Comparison of ENCODE assay signal across 28 mouse cellular contexts in genomic region chr10:82823779-82824177, GRCm38 (mm10). TPM values are rescaled to one million over a fixed set of nuclear protein-coding genes. Genes with fewer than 3 reads are reported as not detected.
"Had no signal": no experiment of that assay in that cellular context is flagged by ENCODE, and none has a peak within 500 bp of the region (broad histone marks: within the 10 kb centered on the region; RNA-seq: fewer than 3 reads in every experiment).

No protein-coding gene starts in this region.

- H3K27ac ChIP-seq: gastrocnemius, adult 2 months; heart, adult 2 months; heart, embryonic 13.5 days; heart, embryonic 15.5 days; hindbrain, embryonic 10.5 days; hindbrain, embryonic 12.5 days; hindbrain, embryonic 15.5 days; hindbrain, postnatal 0 days; kidney, embryonic 15.5 days; kidney, postnatal 0 days; limb, embryonic 12.5 days; limb, embryonic 15.5 days; liver, embryonic 13.5 days; liver, embryonic 15.5 days had no signal

- ATAC-seq: hindbrain, postnatal 0 days; intestine, embryonic 16.5 days; liver, postnatal 0 days had no signal

- H3K27me3 ChIP-seq: heart, embryonic 13.5 days; heart, embryonic 15.5 days; hindbrain, embryonic 12.5 days; hindbrain, embryonic 15.5 days; kidney, embryonic 15.5 days; limb, embryonic 15.5 days; liver, embryonic 13.5 days; liver, embryonic 15.5 days had no signal

- H3K4me1 ChIP-seq: heart, embryonic 13.5 days; heart, embryonic 15.5 days; hindbrain, embryonic 10.5 days; kidney, embryonic 15.5 days; liver, embryonic 13.5 days; liver, embryonic 15.5 days had no signal

- H3K9me3 ChIP-seq: heart, embryonic 13.5 days; heart, embryonic 15.5 days; hindbrain, embryonic 10.5 days; hindbrain, embryonic 12.5 days; hindbrain, embryonic 15.5 days; kidney, embryonic 15.5 days; limb, embryonic 12.5 days; limb, embryonic 15.5 days; liver, embryonic 13.5 days; liver, embryonic 15.5 days had no signal

- H3K4me3 ChIP-seq: gastrocnemius, adult 2 months; heart, adult 2 months; heart, embryonic 15.5 days; hindbrain, embryonic 10.5 days; hindbrain, embryonic 12.5 days; hindbrain, embryonic 15.5 days; kidney, embryonic 15.5 days; limb, embryonic 12.5 days; limb, embryonic 15.5 days; liver, embryonic 13.5 days; liver, embryonic 15.5 days had no signal

- DNase-seq: gastrocnemius, adult 2 months; gastrocnemius, postnatal 10 days; gastrocnemius, postnatal 25 days; heart, adult 2 months; heart, postnatal 14 days; heart, postnatal 4 days; kidney, adult 11 months; kidney, adult 2 months; kidney, adult 9 months; kidney, postnatal 14 days; kidney, postnatal 36 days; layer of hippocampus, adult 9-11 months; layer of hippocampus, postnatal 36 days; left cerebral cortex, postnatal 4 days; liver, embryonic 13.5 days; liver, postnatal 0 days had no signal

- H3K36me3 ChIP-seq: heart, embryonic 13.5 days; heart, embryonic 15.5 days; hindbrain, embryonic 10.5 days; hindbrain, embryonic 12.5 days; hindbrain, embryonic 15.5 days; kidney, embryonic 15.5 days; limb, embryonic 12.5 days; limb, embryonic 15.5 days; liver, embryonic 13.5 days; liver, embryonic 15.5 days had no signal

- H3K4me2 ChIP-seq: heart, embryonic 15.5 days; hindbrain, embryonic 12.5 days; hindbrain, embryonic 15.5 days; kidney, embryonic 15.5 days; limb, embryonic 12.5 days; limb, embryonic 15.5 days; liver, embryonic 13.5 days; liver, embryonic 15.5 days had no signal

- H3K9ac ChIP-seq: heart, embryonic 13.5 days; heart, embryonic 15.5 days; hindbrain, embryonic 12.5 days; hindbrain, embryonic 15.5 days; kidney, embryonic 15.5 days; limb, embryonic 12.5 days; limb, embryonic 15.5 days; liver, embryonic 13.5 days; liver, embryonic 15.5 days; liver, postnatal 0 days had no signal

RNA-seq across cellular contexts. Expression of gene Eid3, which starts 42.6 kb away (rescaled TPM):
- polyA plus RNA-seq: liver, postnatal 0 days had no signal
